In the genomic region with DNA sequence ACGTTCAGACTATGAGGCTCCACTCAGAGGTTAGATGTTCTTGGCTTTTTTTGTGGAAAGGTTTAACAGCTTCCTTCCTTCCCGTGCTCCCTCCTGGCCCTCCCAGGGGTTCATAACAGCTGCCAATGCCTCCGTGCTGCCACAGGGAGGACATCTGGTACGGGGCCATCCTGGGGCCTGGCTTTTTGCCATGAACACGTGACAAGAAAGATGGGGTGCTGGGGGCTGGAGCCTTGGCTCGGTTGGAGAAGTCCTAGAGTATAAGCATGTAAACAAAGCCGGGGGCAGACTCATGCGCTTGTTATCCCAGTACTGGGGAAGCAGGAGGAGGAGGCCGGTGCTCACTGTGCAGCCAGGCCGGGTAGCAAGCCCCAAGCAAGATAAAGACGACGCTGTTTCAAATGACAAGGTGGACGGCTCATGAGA, we compare ENCODE assay signal across 7 mouse cellular contexts.
DNase-seq lines count a peak whose midpoint lies in the region; ATAC-seq and TF ChIP-seq lines count a peak whose summit lies in the region.

No protein-coding gene starts in this region.

- H3K36me3 ChIP-seq in MEL (ENCODE audit: control insufficient read depth in 1 of 2, insufficient read depth in 2 of 2, low read length in 2 of 2) = no peaks in the 10 kb centered on the region
- no peaks in the 10 kb centered on the region for H3K36me3 ChIP-seq in hindbrain, embryonic 10.5 days
- no peaks in the 10 kb centered on the region for H3K36me3 ChIP-seq in limb, embryonic 12.5 days
- H3K36me3 ChIP-seq in midbrain, embryonic 13.5 days = no peaks in the 10 kb centered on the region

- TF ChIP-seq EP300 in MEL (IDR thresholded peaks at IDR 0.05; ENCODE audit: low read depth in 1 of 2, low read length in 2 of 2) = no peak

- no peak overlapping the region for H3K9ac ChIP-seq in MEL (ENCODE audit: control insufficient read depth, low read depth, low read length, poor library complexity, severe bottlenecking)
- H3K9ac ChIP-seq in limb, embryonic 12.5 days (replicated peaks) = no peak overlapping the region
- H3K9ac ChIP-seq in midbrain, embryonic 13.5 days (replicated peaks) = no peak overlapping the region

- peak; percentile 40; the same call in 1 of the 2 replicates for ATAC-seq in limb, embryonic 12.5 days (ENCODE audit: insufficient number of reproducible peaks, insufficient read depth, low FRiP score, low TSS enrichment, low read depth)
- ATAC-seq in midbrain, embryonic 13.5 days = peak; percentile 35; the same call in 1 of the 2 replicates

- no peak overlapping the region for H3K4me2 ChIP-seq in limb, embryonic 12.5 days
- H3K4me2 ChIP-seq in midbrain, embryonic 13.5 days (replicated peaks) = no peak overlapping the region

- TF ChIP-seq CTCF in MEL (IDR thresholded peaks at IDR 0.05 in 2 of 3, conservative IDR thresholded peaks at IDR 0.05 in 1 of 3; ENCODE audit: control insufficient read depth in 1 of 3, insufficient read depth in 1 of 3, low read depth in 2 of 3, low read length in 3 of 3, poor library complexity in 1 of 3, severe bottlenecking in 1 of 3) = no peak

- 55% methylated on average over 13 of the region's 13 CpGs for whole genome bisulfite sequencing in hindbrain, embryonic 10.5 days
- WGBS in limb, embryonic 12.5 days = 31% methylated on average over 13 of the region's 13 CpGs
- 52% methylated on average over 13 of the region's 13 CpGs for WGBS in midbrain, embryonic 13.5 days

- TF ChIP-seq RAD21 in MEL (IDR thresholded peaks at IDR 0.05; ENCODE audit: low read depth, low read length) = no peak

- no peaks in the 10 kb centered on the region for H3K79me2 ChIP-seq in MEL (ENCODE audit: control insufficient read depth, insufficient read depth, low read length, poor library complexity)

- no peak overlapping the region for H3K27ac ChIP-seq in MEL (ENCODE audit: control insufficient read depth, low read depth, low read length)
- peak overlapping the region; percentile 66 for H3K27ac ChIP-seq in hindbrain, embryonic 10.5 days
- peak overlapping the region; percentile 7 for H3K27ac ChIP-seq in limb, embryonic 12.5 days
- peak overlapping the region; percentile 7; the same call in 1 of the 2 replicates for H3K27ac ChIP-seq in midbrain, embryonic 13.5 days

- no peak for TF ChIP-seq POLR2A in MEL (IDR thresholded peaks at IDR 0.05; ENCODE audit: control insufficient read depth in 1 of 2, insufficient read depth in 1 of 2, low read depth in 1 of 2, low read length in 2 of 2, poor library complexity in 1 of 2)

- no peaks in the 10 kb centered on the region for H3K9me3 ChIP-seq in MEL (replicated peaks; ENCODE audit: insufficient read depth, low read length)
- peaks cover 9% of the 10 kb centered on the region; the same call in 1 of the 2 replicates for H3K9me3 ChIP-seq in hindbrain, embryonic 10.5 days
- H3K9me3 ChIP-seq in limb, embryonic 12.5 days = peaks cover 4% of the 10 kb centered on the region; the same call in 1 of the 2 replicates
- peaks cover 3% of the 10 kb centered on the region; the same call in 1 of the 2 replicates for H3K9me3 ChIP-seq in midbrain, embryonic 13.5 days

- peak overlapping the region; percentile 0 to 35; a peak in 2 of 4 replicates for H3K4me3 ChIP-seq in MEL (ENCODE audit: control insufficient read depth in 1 of 2, insufficient read depth in 1 of 2, low read depth in 2 of 2, low read length in 2 of 2)
- H3K4me3 ChIP-seq in hindbrain, embryonic 10.5 days = no peak overlapping the region
- H3K4me3 ChIP-seq in limb, embryonic 12.5 days (replicated peaks) = no peak overlapping the region
- H3K4me3 ChIP-seq in midbrain, embryonic 13.5 days (replicated peaks) = no peak overlapping the region

- H3K27me3 ChIP-seq in MEL (ENCODE audit: control insufficient read depth in 1 of 2, insufficient read depth in 2 of 2, low read length in 2 of 2) = no peaks in the 10 kb centered on the region
- no peaks in the 10 kb centered on the region for H3K27me3 ChIP-seq in hindbrain, embryonic 10.5 days (ENCODE audit: insufficient read depth, poor library complexity, severe bottlenecking)
- no peaks in the 10 kb centered on the region for H3K27me3 ChIP-seq in limb, embryonic 12.5 days
- H3K27me3 ChIP-seq in midbrain, embryonic 13.5 days = no peaks in the 10 kb centered on the region

- DNase-seq in MEL (ENCODE audit: low read depth, low spot score) = peak; percentile 45
- peak; percentile 76 for DNase-seq in adrenal gland, adult 2 months
- peak; percentile 65 for DNase-seq in gastrocnemius, adult 18-20 months (ENCODE audit: low spot score)
- peak; percentile 43 for DNase-seq in hindbrain, embryonic 10.5 days (ENCODE audit: low spot score)
- DNase-seq in yolk sac, embryonic 10.5 days (ENCODE audit: low spot score) = peak; percentile 18

- H3K4me1 ChIP-seq in MEL (ENCODE audit: control insufficient read depth in 1 of 2, insufficient read depth in 2 of 2, low read length in 2 of 2) = peaks cover 0 to 4% of the 10 kb centered on the region in 2 experiments; a peak in 1 of 4 replicates
- H3K4me1 ChIP-seq in hindbrain, embryonic 10.5 days (replicated peaks) = peaks cover 36% of the 10 kb centered on the region
- peaks cover 32% of the 10 kb centered on the region for H3K4me1 ChIP-seq in limb, embryonic 12.5 days (replicated peaks)
- peaks cover 25% of the 10 kb centered on the region for H3K4me1 ChIP-seq in midbrain, embryonic 13.5 days (replicated peaks)

TF ChIP-seq in MEL, 35 proteins besides CTCF, POLR2A, EP300 and RAD21:
- TF ChIP-seq BHLHE40 (IDR thresholded peaks at IDR 0.05; ENCODE audit: borderline replicate concordance, low read depth, low read length) = peak; percentile 18; the same call in 1 of the 2 replicates
- TF ChIP-seq GABPA (IDR thresholded peaks at IDR 0.05; ENCODE audit: low read depth, low read length) = no peak
- TF ChIP-seq USF2 (IDR thresholded peaks at IDR 0.05; ENCODE audit: borderline replicate concordance in 1 of 2, insufficient read depth in 1 of 2, low read depth in 1 of 2, low read length in 2 of 2) = 0 out of 4 replicates have a peak, but pooled peaks of 1 of the 2 experiments have one; percentile 21
- peak; percentile 76 for TF ChIP-seq USF1 (IDR thresholded peaks at IDR 0.05; ENCODE audit: low read depth, low read length)

Comparison
In these comparisons a context has a peak if more than half of its experiments do, and no peak if none do; other contexts are left out.
1. DNase-seq: peak in every context shown above with its lines; median percentile 76 in adrenal gland, adult 2 months; 65 in gastrocnemius, adult 18-20 months; 45 in MEL; 43 in hindbrain, embryonic 10.5 days; 18 in yolk sac, embryonic 10.5 days.
2. H3K4me3 ChIP-seq: peak in MEL (2 of 2); none in hindbrain, embryonic 10.5 days (single experiment), limb, embryonic 12.5 days (single experiment) and midbrain, embryonic 13.5 days (single experiment).